Mouse (Mus musculus): ENCODE measurements around the gene Fbln1.

The Fbln1 gene

GRCm38 (mm10) chr15:85207081-85207480, 1.3 kb downstream of the Fbln1 start:
- DNase-seq: no peak

- DNase-seq: no peak
Measured at GRCm38 (mm10) chr15:85207763-85208162, 2.0 kb downstream of the Fbln1 start.

- no peak for DNase-seq
Measured at GRCm38 (mm10) chr15:85208332-85208731, 2.6 kb downstream of the Fbln1 start.

GRCm38 (mm10) chr15:85209341-85209740, 3.6 kb downstream of the Fbln1 start:
- no peak for DNase-seq

- DNase-seq: no peak
Measured at GRCm38 (mm10) chr15:85210686-85211085, 4.9 kb downstream of the Fbln1 start.

- no peak for DNase-seq
Measured at GRCm38 (mm10) chr15:85211101-85211760, 5.5 kb downstream of the Fbln1 start.

- DNase-seq: no peak
Measured at GRCm38 (mm10) chr15:85216069-85216813, 10.5 kb downstream of the Fbln1 start.

- DNase-seq: no peak
Measured at GRCm38 (mm10) chr15:85218617-85219265, 13.0 kb downstream of the Fbln1 start.

- no peak for DNase-seq
Measured at GRCm38 (mm10) chr15:85220371-85220770, 14.6 kb downstream of the Fbln1 start.

GRCm38 (mm10) chr15:85221115-85221854, 15.5 kb downstream of the Fbln1 start:
- no peak for DNase-seq

- no peak for DNase-seq
Measured at GRCm38 (mm10) chr15:85225693-85226092, 19.9 kb downstream of the Fbln1 start.

GRCm38 (mm10) chr15:85226841-85227240, 21.1 kb downstream of the Fbln1 start:
- no peak for DNase-seq

GRCm38 (mm10) chr15:85228568-85228967, 22.8 kb downstream of the Fbln1 start:
- no peak for DNase-seq

- DNase-seq: no peak
Measured at GRCm38 (mm10) chr15:85229960-85230535, 24.3 kb downstream of the Fbln1 start.

GRCm38 (mm10) chr15:85230613-85231012, 24.9 kb downstream of the Fbln1 start:
- no peak for DNase-seq

- peak in 1 of 2 experiments; percentile 15 for DNase-seq
Measured at GRCm38 (mm10) chr15:85231443-85232255, 25.9 kb downstream of the Fbln1 start.

GRCm38 (mm10) chr15:85232256-85232535, 26.4 kb downstream of the Fbln1 start:
- no peak for DNase-seq

- DNase-seq: no peak
Measured at GRCm38 (mm10) chr15:85232543-85233250, 26.9 kb downstream of the Fbln1 start.

GRCm38 (mm10) chr15:85233251-85233611, 27.5 kb downstream of the Fbln1 start:
- no peak for DNase-seq

GRCm38 (mm10) chr15:85233690-85234089, 27.9 kb downstream of the Fbln1 start:
- no peak for DNase-seq
